Comparison of ENCODE assay signal across 8 mouse cellular contexts in genomic region chr11:61957296-61957813, GRCm38 (mm10). TPM values are rescaled to one million over a fixed set of nuclear protein-coding genes. Genes with fewer than 3 reads are reported as not detected.
DNase-seq lines count a peak whose midpoint lies in the region; ATAC-seq and TF ChIP-seq lines count a peak whose summit lies in the region.

No protein-coding gene starts in this region.

- H3K27ac ChIP-seq in heart, embryonic 13.5 days (replicated peaks) = no peak overlapping the region
- no peak overlapping the region for H3K27ac ChIP-seq in forebrain, postnatal 0 days (ENCODE audit: low read depth, low read length)
- H3K27ac ChIP-seq in liver, embryonic 14.5 days = peak overlapping the region; percentile 88

- 5% methylated on average over 25 of the region's 25 CpGs for WGBS in heart, embryonic 13.5 days
- 3% methylated on average over 25 of the region's 25 CpGs for WGBS in forebrain, postnatal 0 days
- 1% methylated on average over 25 of the region's 25 CpGs for WGBS in liver, embryonic 14.5 days (ENCODE audit: insufficient replicate concordance)

- H3K9ac ChIP-seq in heart, embryonic 13.5 days = peak overlapping the region; percentile 78
- peak overlapping the region; percentile 64 for H3K9ac ChIP-seq in forebrain, postnatal 0 days
- H3K9ac ChIP-seq in liver, embryonic 14.5 days (replicated peaks) = peak overlapping the region; percentile 99

- H3K4me1 ChIP-seq in heart, embryonic 13.5 days = peaks cover 8% of the 10 kb centered on the region
- H3K4me1 ChIP-seq in forebrain, postnatal 0 days (ENCODE audit: insufficient read depth) = no peaks in the 10 kb centered on the region
- peaks cover 24 to 32% of the 10 kb centered on the region in 2 experiments for H3K4me1 ChIP-seq in liver, embryonic 14.5 days (replicated peaks; ENCODE audit: control insufficient read depth in 2 of 2, insufficient read depth in 2 of 2, low read length in 1 of 2)

- intact Hi-C loops in gastrocnemius, postnatal 14 days (cut with DNase I; ENCODE audit: low total_unique reads) = no loop called here

- peak overlapping the region; percentile 100 for H3K4me2 ChIP-seq in heart, embryonic 13.5 days
- peak overlapping the region; percentile 100 for H3K4me2 ChIP-seq in forebrain, postnatal 0 days (ENCODE audit: low read depth)
- H3K4me2 ChIP-seq in liver, embryonic 14.5 days (ENCODE audit: low read depth) = peak overlapping the region; percentile 66

- peak; percentile 97 for TF ChIP-seq EP300 in liver, embryonic 14.5 days (IDR thresholded peaks at IDR 0.05; ENCODE audit: low read depth)

- no peaks in the 10 kb centered on the region for H3K9me3 ChIP-seq in heart, embryonic 13.5 days
- no peaks in the 10 kb centered on the region for H3K9me3 ChIP-seq in forebrain, postnatal 0 days (ENCODE audit: low read length)
- H3K9me3 ChIP-seq in liver, embryonic 14.5 days (ENCODE audit: control insufficient read depth, low read length) = no peaks in the 10 kb centered on the region

- H3K36me3 ChIP-seq in heart, embryonic 13.5 days = no peaks in the 10 kb centered on the region
- H3K36me3 ChIP-seq in forebrain, postnatal 0 days (ENCODE audit: insufficient read depth) = no peaks in the 10 kb centered on the region
- peaks cover 4% of the 10 kb centered on the region for H3K36me3 ChIP-seq in liver, embryonic 14.5 days (replicated peaks; ENCODE audit: control insufficient read depth, insufficient read depth, low read depth)

- H3K4me3 ChIP-seq in heart, embryonic 13.5 days = peak overlapping the region; percentile 70
- peak overlapping the region; percentile 72 for H3K4me3 ChIP-seq in forebrain, postnatal 0 days (ENCODE audit: low read depth, low read length)
- H3K4me3 ChIP-seq in liver, embryonic 14.5 days (ENCODE audit: insufficient read depth in 1 of 2, low read depth in 2 of 2, low read length in 2 of 2) = peak overlapping the region; percentile 73 to 100

- peaks cover 30% of the 10 kb centered on the region for H3K27me3 ChIP-seq in heart, embryonic 13.5 days (replicated peaks)
- no peaks in the 10 kb centered on the region; the same call in none of the 2 replicates for H3K27me3 ChIP-seq in forebrain, postnatal 0 days (ENCODE audit: insufficient read depth, low read length)
- H3K27me3 ChIP-seq in liver, embryonic 14.5 days (ENCODE audit: control insufficient read depth, insufficient read depth, low read length) = no peaks in the 10 kb centered on the region

- peak; percentile 63 for TF ChIP-seq CTCF in forebrain, postnatal 0 days (IDR thresholded peaks at IDR 0.05; ENCODE audit: low read depth)
- TF ChIP-seq CTCF in liver, embryonic 14.5 days (IDR thresholded peaks at IDR 0.05; ENCODE audit: low read depth) = peak; percentile 73

- no peak for ATAC-seq in heart, embryonic 13.5 days (ENCODE audit: extremely low read depth, insufficient number of reproducible peaks, low FRiP score, low TSS enrichment)
- peak; percentile 73 for ATAC-seq in forebrain, postnatal 0 days
- peak; percentile 82 for ATAC-seq in liver, embryonic 14.5 days (ENCODE audit: insufficient read depth)

- no peak for DNase-seq in heart, postnatal 4 days
- peak; percentile 40 for DNase-seq in CD4-positive, CD25-positive, alpha-beta regulatory T cell, adult 2 months (ENCODE audit: low read depth, low spot score)
- DNase-seq in cerebellum, adult 11 months = peak; percentile 43
- DNase-seq in forebrain, postnatal 0 days = peak; percentile 52
- peak; percentile 95 to 97 (median 96) for DNase-seq in liver, embryonic 14.5 days (ENCODE audit: low read depth in 3 of 3, low spot score in 3 of 3)
- peak; percentile 31 to 59 for DNase-seq in spleen, postnatal 14 days (ENCODE audit: low spot score in 2 of 2)
- DNase-seq in gastrocnemius, postnatal 14 days = no peak

RNA-seq across cellular contexts. Expression of gene Specc1, which starts 0.8 kb away (rescaled TPM):
- polyA plus RNA-seq in heart, embryonic 13.5 days (2015; fragmentation: Nextera tagmentation; extraction: Ambion mirVana) = 12.2 and 13.1 TPM in 2 replicates
- total RNA-seq in heart, postnatal 4 days (2021) = 10 to 100 TPM; 18.3 to 26.7 TPM
- 16.5 and 20.5 TPM in 2 replicates for total RNA-seq in forebrain, postnatal 0 days (2014; rRNA removed)
- 7.8 and 10.6 TPM in 2 replicates for polyA plus RNA-seq in forebrain, postnatal 0 days (2015; fragmentation: Nextera tagmentation; extraction: Ambion mirVana)
- 23.5 and 26.2 TPM in 2 replicates for polyA plus RNA-seq in liver, embryonic 14.5 days (2012; rRNA removed)
- polyA plus RNA-seq in liver, embryonic 14.5 days (2014; fragmentation: Nextera tagmentation; extraction: Ambion mirVana) = 40.5 and 43.5 TPM in 2 replicates
- total RNA-seq in gastrocnemius, postnatal 14 days (2021) = 1 to 10 TPM; 5.0 to 5.4 TPM

RNA-seq across cellular contexts. Expression of gene Akap10, which starts 27.3 kb away (rescaled TPM):
- 11.9 and 12.4 TPM in 2 replicates for polyA plus RNA-seq in heart, embryonic 13.5 days (2015; fragmentation: Nextera tagmentation; extraction: Ambion mirVana)
- 10 to 100 TPM; 16.9 to 18.6 TPM for total RNA-seq in heart, postnatal 4 days (2021)
- total RNA-seq in forebrain, postnatal 0 days (2014; rRNA removed) = 19.5 and 22.8 TPM in 2 replicates
- 3.6 and 6.2 TPM in 2 replicates for polyA plus RNA-seq in forebrain, postnatal 0 days (2015; fragmentation: Nextera tagmentation; extraction: Ambion mirVana)
- polyA plus RNA-seq in liver, embryonic 14.5 days (2012; rRNA removed) = 5.4 and 6.5 TPM in 2 replicates
- polyA plus RNA-seq in liver, embryonic 14.5 days (2014; fragmentation: Nextera tagmentation; extraction: Ambion mirVana) = 5.7 and 6.3 TPM in 2 replicates
- 1 to 10 TPM; 8.0 to 9.5 TPM for total RNA-seq in gastrocnemius, postnatal 14 days (2021)

Comparison
In these comparisons a context has a peak if more than half of its experiments do, and no peak if none do; other contexts are left out.
1. DNase-seq: peak in CD4-positive, CD25-positive, alpha-beta regulatory T cell, adult 2 months (single experiment), cerebellum, adult 11 months (single experiment), forebrain, postnatal 0 days (single experiment), liver, embryonic 14.5 days (3 of 3) and spleen, postnatal 14 days (2 of 2); none in heart, postnatal 4 days (single experiment) and gastrocnemius, postnatal 14 days (single experiment).
2. Peak in every context shown above with its lines, with median percentiles within 50 percentile points of each other: H3K4me2 ChIP-seq, H3K4me3 ChIP-seq and H3K9ac ChIP-seq.